8 mouse cellular contexts compared by ENCODE assay signal in genomic region chr12:108836722-108837121, GRCm38 (mm10). TPM values are rescaled to one million over a fixed set of nuclear protein-coding genes. Genes with fewer than 3 reads are reported as not detected.
A peak's percentile ranks its signal among the peaks of the same experiment; 100 is the strongest.
DNase-seq lines count a peak whose midpoint lies in the region; ATAC-seq and TF ChIP-seq lines count a peak whose summit lies in the region.

No protein-coding gene starts in this region.

- TF ChIP-seq POLR2A in thymus, adult 2 months (IDR thresholded peaks at IDR 0.05; ENCODE audit: control insufficient read depth, extremely low read depth, insufficient read depth, low read length, poor library complexity): no peak

- peak overlapping the region; percentile 76 for H3K4me3 ChIP-seq in thymus, adult 2 months (ENCODE audit: control insufficient read depth, insufficient read depth, low read length)
- H3K4me3 ChIP-seq in limb, embryonic 15.5 days: peak overlapping the region; percentile 66

- H3K27ac ChIP-seq in thymus, adult 2 months (ENCODE audit: control insufficient read depth, insufficient read depth, low read length): no peak overlapping the region
- peak overlapping the region; percentile 90 for H3K27ac ChIP-seq in limb, embryonic 15.5 days

- DNase-seq in embryo, embryonic 10.5 days (ENCODE audit: low spot score): peak; percentile 17
- no peak for DNase-seq in embryo, embryonic 10 days (ENCODE audit: low spot score)
- DNase-seq in thymus, adult 2 months: no peak
- no peak for DNase-seq in thymus, adult 18-20 months
- DNase-seq in left cerebral cortex, postnatal 14 days (ENCODE audit: low spot score in 2 of 2): no peak
- DNase-seq in urinary bladder, adult 2 months (ENCODE audit: low spot score): no peak

- H3K9ac ChIP-seq in limb, embryonic 15.5 days: peak overlapping the region; percentile 57

- H3K9me3 ChIP-seq in limb, embryonic 15.5 days: no peaks in the 10 kb centered on the region

- WGBS in thymus, adult 2 months: 30% methylated on average over 7 of the region's 7 CpGs
- 41% methylated on average over 7 of the region's 7 CpGs for WGBS in limb, embryonic 15.5 days

- peaks cover 25% of the 10 kb centered on the region for H3K4me1 ChIP-seq in thymus, adult 2 months (replicated peaks; ENCODE audit: control insufficient read depth, insufficient read depth, low read length)
- peaks cover 46% of the 10 kb centered on the region for H3K4me1 ChIP-seq in limb, embryonic 15.5 days

- no peaks in the 10 kb centered on the region for H3K36me3 ChIP-seq in thymus, adult 2 months (ENCODE audit: control insufficient read depth, insufficient read depth, low read length)
- peaks cover 10% of the 10 kb centered on the region for H3K36me3 ChIP-seq in limb, embryonic 15.5 days

- ATAC-seq in limb, embryonic 15.5 days (ENCODE audit: insufficient number of reproducible peaks, low FRiP score, low TSS enrichment, low read depth): no peak
- no peak for ATAC-seq in megakaryocyte-erythroid progenitor cell, adult 5-6 weeks (replicated peaks; ENCODE audit: low FRiP score, low TSS enrichment, poor library complexity, severe bottlenecking)

- H3K27me3 ChIP-seq in thymus, adult 2 months (ENCODE audit: control insufficient read depth, insufficient read depth, low read length): no peaks in the 10 kb centered on the region
- no peaks in the 10 kb centered on the region for H3K27me3 ChIP-seq in limb, embryonic 15.5 days

- no peak for TF ChIP-seq CTCF in thymus, adult 2 months (IDR thresholded peaks at IDR 0.05; ENCODE audit: borderline replicate concordance, control insufficient read depth, extremely low read depth, insufficient read depth, low read length, poor library complexity)

- intact Hi-C loops in left cerebral cortex, postnatal 14 days (cut with DNase I): loop anchor here (2.0 kb wide), 1 partner anchor 42 kb away; no protein-coding TSS in a partner anchor

- peak overlapping the region; percentile 91 for H3K4me2 ChIP-seq in limb, embryonic 15.5 days

RNA-seq across cellular contexts. Expression of gene Slc25a47, which starts 0.9 kb away (rescaled TPM):
- polyA plus RNA-seq in thymus, adult 2 months (2012; rRNA removed): 26.1 and 28.2 TPM in 2 replicates
- polyA plus RNA-seq in limb, embryonic 15.5 days (2015; fragmentation: Nextera tagmentation; extraction: Ambion mirVana): 10.4 and 12.0 TPM in 2 replicates
- total RNA-seq in megakaryocyte-erythroid progenitor cell, adult 5-6 weeks (2014; fragmentation: Nextera tagmentation): 5.3 and 7.0 TPM in 2 replicates
- 6.2 and 16.2 TPM in 2 replicates for total RNA-seq in megakaryocyte-erythroid progenitor cell, adult 5-6 weeks (2017)
- 1 to 10 TPM; 7.3 to 8.3 TPM for total RNA-seq in left cerebral cortex, postnatal 14 days (2021)
- polyA plus RNA-seq in urinary bladder, adult 2 months (2012; rRNA removed): 8.4 and 8.8 TPM in 2 replicates

RNA-seq across cellular contexts. Expression of gene Slc25a29, which starts 1.0 kb away (rescaled TPM):
- polyA plus RNA-seq in thymus, adult 2 months (2012; rRNA removed): 20.4 and 24.4 TPM in 2 replicates
- 10.3 and 10.9 TPM in 2 replicates for polyA plus RNA-seq in limb, embryonic 15.5 days (2015; fragmentation: Nextera tagmentation; extraction: Ambion mirVana)
- 0.54 TPM in 1 of 2 replicates, not detected in the other for total RNA-seq in megakaryocyte-erythroid progenitor cell, adult 5-6 weeks (2014; fragmentation: Nextera tagmentation)
- not detected in 2 replicates for total RNA-seq in megakaryocyte-erythroid progenitor cell, adult 5-6 weeks (2017)
- total RNA-seq in left cerebral cortex, postnatal 14 days (2021): 10 to 100 TPM; 14.7 to 15.8 TPM
- polyA plus RNA-seq in urinary bladder, adult 2 months (2012; rRNA removed): 7.6 and 8.8 TPM in 2 replicates

RNA-seq across cellular contexts. Expression of gene Yy1, which starts 43.9 kb away (rescaled TPM):
- polyA plus RNA-seq in thymus, adult 2 months (2012; rRNA removed): 37.8 and 48.3 TPM in 2 replicates
- polyA plus RNA-seq in limb, embryonic 15.5 days (2015; fragmentation: Nextera tagmentation; extraction: Ambion mirVana): 13.4 and 17.9 TPM in 2 replicates
- total RNA-seq in megakaryocyte-erythroid progenitor cell, adult 5-6 weeks (2014; fragmentation: Nextera tagmentation): 52.3 and 58.0 TPM in 2 replicates
- 61.4 and 70.3 TPM in 2 replicates for total RNA-seq in megakaryocyte-erythroid progenitor cell, adult 5-6 weeks (2017)
- 10 to 100 TPM; 46.3 to 47.9 TPM for total RNA-seq in left cerebral cortex, postnatal 14 days (2021)
- 25.2 and 33.8 TPM in 2 replicates for polyA plus RNA-seq in urinary bladder, adult 2 months (2012; rRNA removed)

RNA-seq across cellular contexts. Expression of gene Wdr25, which starts 56.7 kb away (rescaled TPM):
- 12.4 and 13.7 TPM in 2 replicates for polyA plus RNA-seq in thymus, adult 2 months (2012; rRNA removed)
- 7.8 and 8.2 TPM in 2 replicates for polyA plus RNA-seq in limb, embryonic 15.5 days (2015; fragmentation: Nextera tagmentation; extraction: Ambion mirVana)
- 9.4 and 9.7 TPM in 2 replicates for total RNA-seq in megakaryocyte-erythroid progenitor cell, adult 5-6 weeks (2014; fragmentation: Nextera tagmentation)
- total RNA-seq in megakaryocyte-erythroid progenitor cell, adult 5-6 weeks (2017): 3.0 and 6.9 TPM in 2 replicates
- 1 to 10 TPM; 7.4 TPM for total RNA-seq in left cerebral cortex, postnatal 14 days (2021)
- 11.8 and 13.6 TPM in 2 replicates for polyA plus RNA-seq in urinary bladder, adult 2 months (2012; rRNA removed)

RNA-seq across cellular contexts. Expression of gene Wars, which starts 57.3 kb away (rescaled TPM):
- 71.3 and 72.3 TPM in 2 replicates for polyA plus RNA-seq in thymus, adult 2 months (2012; rRNA removed)
- polyA plus RNA-seq in limb, embryonic 15.5 days (2015; fragmentation: Nextera tagmentation; extraction: Ambion mirVana): 61.7 and 63.9 TPM in 2 replicates
- total RNA-seq in megakaryocyte-erythroid progenitor cell, adult 5-6 weeks (2014; fragmentation: Nextera tagmentation): 48.8 and 56.3 TPM in 2 replicates
- 54.6 and 74.4 TPM in 2 replicates for total RNA-seq in megakaryocyte-erythroid progenitor cell, adult 5-6 weeks (2017)
- 10 to 100 TPM; 90.7 to 93.2 TPM for total RNA-seq in left cerebral cortex, postnatal 14 days (2021)
- 61.9 and 62.0 TPM in 2 replicates for polyA plus RNA-seq in urinary bladder, adult 2 months (2012; rRNA removed)
